Mouse (Mus musculus) testis, adult 2 months (tissue): ENCODE results near the gene Polr2c.
A peak's percentile ranks its signal among the peaks of the same experiment; 100 is the strongest.

Source experiments
- CTCF ChIP-seq: fragments of 200-500 bp; IDR thresholded peaks from 2 replicates; pipeline ENCODE4 v1.5.1; 2012; ENCODE audit warnings: low read depth, mild to moderate bottlenecking, inconsistent platforms, low read length, moderate library complexity; ENCODE audit not compliant: control insufficient read depth, insufficient read depth, insufficient replicate concordance
- POLR2A ChIP-seq: fragments of 200-500 bp; IDR thresholded peaks from 2 replicates; pipeline ENCODE4 v1.6.1; 2012; ENCODE audit warnings: low read depth, mild to moderate bottlenecking, inconsistent platforms, low read length, moderate library complexity; ENCODE audit not compliant: control insufficient read depth

- TF ChIP-seq CTCF (no peak), POLR2A (peak; percentile 91)
These were observed 19.3 kb upstream of the Polr2c start, which contains the start of the genes Coq9 and Ciapin1 for GRCm38 (mm10) chr8:94837662-94838574.
